Mouse (Mus musculus) MEL (cell line): ENCODE results near the gene Echdc3. TPM values are rescaled to one million over a fixed set of nuclear protein-coding genes. Genes with fewer than 3 reads are reported as not detected.

ENCODE experiments used
- DNase-seq: peaks from one replicate; pipeline ENCODE4 v3.0.0; 2011; ENCODE audit warnings: low read depth, low spot score
- H3K27ac ChIP-seq: 2 replicates; pipeline ENCODE4 v1.5.1; 2012; ENCODE audit warnings: low read depth, mild to moderate bottlenecking, control low read depth, low read length, moderate library complexity; ENCODE audit not compliant: control insufficient read depth
- H3K27me3 ChIP-seq, 2 experiments: fragments of 150-350 bp in 1 of 2; sonication (generic) in 1 of 2; 2 replicates each; pipeline ENCODE4 v1.6.1; 2012; ENCODE audit warnings: low read length in 2 of 2, mild to moderate bottlenecking in 2 of 2, improper control_type of control experiment in 1 of 2, moderate library complexity in 1 of 2; ENCODE audit not compliant: insufficient read depth in 2 of 2, control insufficient read depth in 1 of 2
- H3K36me3 ChIP-seq, 2 experiments: 2 replicates each; pipeline ENCODE4 v1.6.1; 2012 to 2014; ENCODE audit warnings: low read length in 2 of 2, improper control_type of control experiment in 1 of 2, inconsistent platforms in 1 of 2, mild to moderate bottlenecking in 1 of 2; ENCODE audit not compliant: insufficient read depth in 2 of 2, control insufficient read depth in 1 of 2
- H3K4me1 ChIP-seq, 2 experiments: fragments of 150-350 bp in 1 of 2; sonication (generic) in 1 of 2; 2 replicates each; pipeline ENCODE4 v1.6.1; 2012; ENCODE audit warnings: low read length in 2 of 2, improper control_type of control experiment in 1 of 2, mild to moderate bottlenecking in 1 of 2; ENCODE audit not compliant: insufficient read depth in 2 of 2, control insufficient read depth in 1 of 2
- H3K4me3 ChIP-seq, 2 experiments: fragments of 150-350 bp in 1 of 2; sonication (generic) in 1 of 2; 2 replicates each; pipeline ENCODE4 v1.5.1; 2012; ENCODE audit warnings: low read depth in 2 of 2, low read length in 2 of 2, mild to moderate bottlenecking in 2 of 2, moderate library complexity in 2 of 2, control low read depth in 1 of 2, improper control_type of control experiment in 1 of 2; ENCODE audit not compliant: control insufficient read depth in 1 of 2, insufficient read depth in 1 of 2
- H3K79me2 ChIP-seq: 2 replicates; pipeline ENCODE4 v1.6.1; 2012; ENCODE audit warnings: mild to moderate bottlenecking, low read length, moderate library complexity; ENCODE audit not compliant: control insufficient read depth, poor library complexity, insufficient read depth
- H3K9ac ChIP-seq: 2 replicates; pipeline ENCODE4 v1.6.1; 2012; ENCODE audit warnings: low read depth, mild to moderate bottlenecking, control low read depth, low read length, moderate library complexity; ENCODE audit not compliant: control insufficient read depth, poor library complexity, severe bottlenecking
- H3K9me3 ChIP-seq: fragments of 150-350 bp; sonication (generic); replicated peaks from 2 replicates; pipeline ENCODE4 v1.6.1; 2012; ENCODE audit warnings: mild to moderate bottlenecking, low read length, improper control_type of control experiment, moderate library complexity; ENCODE audit not compliant: insufficient read depth
- CHD2 ChIP-seq: IDR thresholded peaks from 2 replicates; pipeline ENCODE4 v1.6.1; 2011; ENCODE audit warnings: low read length, improper control_type of control experiment
- CTCF ChIP-seq, 3 experiments: IDR thresholded peaks in 2 of 3; conservative IDR thresholded peaks in 1 of 3; 2 replicates each; pipeline ENCODE4 v1.5.1; 2011 to 2012; ENCODE audit warnings: low read length in 3 of 3, low read depth in 2 of 3, mild to moderate bottlenecking in 2 of 3, improper control_type of control experiment in 1 of 3, inconsistent platforms in 1 of 3, mixed read lengths in 1 of 3, moderate library complexity in 1 of 3; ENCODE audit not compliant: control insufficient read depth in 1 of 3, insufficient read depth in 1 of 3, poor library complexity in 1 of 3, severe bottlenecking in 1 of 3
- E2F4 ChIP-seq: IDR thresholded peaks from 2 replicates; pipeline ENCODE4 v1.6.1; 2011; ENCODE audit warnings: low read depth, low read length, improper control_type of control experiment, borderline replicate concordance
- ELF1 ChIP-seq: IDR thresholded peaks from 2 replicates; pipeline ENCODE4 v1.6.1; 2014; ENCODE audit warnings: low read depth, mild to moderate bottlenecking, inconsistent platforms, low read length, improper control_type of control experiment, moderate library complexity
- EP300 ChIP-seq, 2 experiments: IDR thresholded peaks; 2 replicates each; pipeline ENCODE4 v1.6.1; 2011; ENCODE audit warnings: improper control_type of control experiment in 2 of 2, low read length in 2 of 2, low read depth in 1 of 2, mild to moderate bottlenecking in 1 of 2
- ETS1 ChIP-seq: IDR thresholded peaks from 2 replicates; pipeline ENCODE4 v1.6.1; 2012; ENCODE audit warnings: low read depth, mild to moderate bottlenecking, inconsistent platforms, low read length, improper control_type of control experiment, moderate library complexity
- KAT2A ChIP-seq: conservative IDR thresholded peaks from 2 replicates; pipeline ENCODE4 v1.6.1; 2012; ENCODE audit warnings: low read depth, low read length, improper control_type of control experiment, inconsistent platforms
- MAX ChIP-seq: IDR thresholded peaks from 2 replicates; pipeline ENCODE4 v1.6.1; 2011; ENCODE audit warnings: low read length, improper control_type of control experiment
- MYB ChIP-seq: IDR thresholded peaks from 2 replicates; pipeline ENCODE4 v1.6.1; 2011; ENCODE audit warnings: mild to moderate bottlenecking, low read depth, low read length, improper control_type of control experiment
- NELFE ChIP-seq: IDR thresholded peaks from 2 replicates; pipeline ENCODE4 v1.6.1; 2011; ENCODE audit warnings: low read depth, low read length, improper control_type of control experiment
- NRF1 ChIP-seq: IDR thresholded peaks from 2 replicates; pipeline ENCODE4 v1.6.1; 2014; ENCODE audit warnings: low read depth, mild to moderate bottlenecking, inconsistent platforms, low read length, improper control_type of control experiment, moderate library complexity; ENCODE audit not compliant: poor library complexity, insufficient read depth, severe bottlenecking
- POLR2A ChIP-seq, 2 experiments: IDR thresholded peaks; 2 replicates each; pipeline ENCODE4 v1.6.1; 2011 to 2012; ENCODE audit warnings: low read length in 2 of 2, mild to moderate bottlenecking in 2 of 2, control low read depth in 1 of 2, improper control_type of control experiment in 1 of 2, low read depth in 1 of 2, moderate library complexity in 1 of 2; ENCODE audit not compliant: control insufficient read depth in 1 of 2, insufficient read depth in 1 of 2, poor library complexity in 1 of 2
- POLR2AphosphoS2 ChIP-seq: IDR thresholded peaks from 2 replicates; pipeline ENCODE4 v1.6.1; 2011; ENCODE audit warnings: low read length, improper control_type of control experiment
- POLR2AphosphoS5 ChIP-seq: IDR thresholded peaks from 2 replicates; pipeline ENCODE4 v1.6.1; 2012; ENCODE audit warnings: low read depth, borderline replicate concordance, mild to moderate bottlenecking, inconsistent platforms, low read length, moderate library complexity, mixed read lengths
- TAL1 ChIP-seq: IDR thresholded peaks from 2 replicates; pipeline ENCODE4 v1.6.1; 2012; ENCODE audit warnings: mild to moderate bottlenecking, inconsistent platforms, low read length, moderate library complexity, mixed read lengths
- TCF12 ChIP-seq: IDR thresholded peaks from 2 replicates; pipeline ENCODE4 v1.6.1; 2014; ENCODE audit warnings: low read depth, mild to moderate bottlenecking, inconsistent platforms, low read length, improper control_type of control experiment, moderate library complexity
- UBTF ChIP-seq: IDR thresholded peaks from 2 replicates; pipeline ENCODE4 v1.6.1; 2012; ENCODE audit warnings: low read depth, mild to moderate bottlenecking, inconsistent platforms, low read length, improper control_type of control experiment, moderate library complexity, borderline replicate concordance; ENCODE audit not compliant: insufficient read depth
- USF1 ChIP-seq: IDR thresholded peaks from 2 replicates; pipeline ENCODE4 v1.6.1; 2014; ENCODE audit warnings: low read depth, mild to moderate bottlenecking, inconsistent platforms, low read length, improper control_type of control experiment, moderate library complexity
- USF2 ChIP-seq, 2 experiments: IDR thresholded peaks; 2 replicates each; pipeline ENCODE4 v1.6.1; 2011 to 2012; ENCODE audit warnings: improper control_type of control experiment in 2 of 2, low read length in 2 of 2, borderline replicate concordance in 1 of 2, inconsistent platforms in 1 of 2, low read depth in 1 of 2, mild to moderate bottlenecking in 1 of 2; ENCODE audit not compliant: insufficient read depth in 1 of 2
- ZC3H11A ChIP-seq: IDR thresholded peaks from 2 replicates; pipeline ENCODE4 v1.6.1; 2012; ENCODE audit warnings: low read depth, mild to moderate bottlenecking, inconsistent platforms, low read length, improper control_type of control experiment
- ZKSCAN1 ChIP-seq: IDR thresholded peaks from 2 replicates; pipeline ENCODE4 v1.6.1; 2012; ENCODE audit warnings: low read depth, mild to moderate bottlenecking, inconsistent platforms, low read length, improper control_type of control experiment, moderate library complexity
- ZMIZ1 ChIP-seq: IDR thresholded peaks from 2 replicates; pipeline ENCODE4 v1.6.1; 2012; ENCODE audit warnings: low read depth, mild to moderate bottlenecking, inconsistent platforms, low read length, improper control_type of control experiment, moderate library complexity
- ZNF384 ChIP-seq: IDR thresholded peaks from 2 replicates; pipeline ENCODE4 v1.6.1; 2012; ENCODE audit warnings: low read depth, mild to moderate bottlenecking, inconsistent platforms, low read length, improper control_type of control experiment
- polyA plus RNA-seq, 2 experiments: library from polyadenylated mRNA; stranded (reverse) in 1 of 2; unstranded in 1 of 2; fragments of >175 nt in 1 of 2; fragments of >200 nt in 1 of 2; gene quantifications; 2 replicates each; pipeline versions ENCODE4 v1.2.1 to v1.2.4; 2012; ENCODE audit warnings: low replicate concordance in 2 of 2, low read depth in 1 of 2; ENCODE audit not compliant: insufficient read length in 2 of 2, insufficient read depth in 1 of 2, missing spikeins in 1 of 2
- total RNA-seq: library from RNA; depleted of rRNA; stranded (reverse); fragments of 300-350 nt; gene quantifications from 2 replicates; pipeline ENCODE4 v1.2.3, GENCODE M21; 2012

Echdc3 gene
- total and polyA plus RNA-seq, 3 experiments = not detected

GRCm38 (mm10) chr2:6229597-6230290 is 16.9 kb upstream of the Echdc3 start:
- DNase-seq = no peak
- Histone ChIP-seq H3K27me3 (no peaks in the 10 kb centered on the region), H3K4me1 (peaks cover 0 to 7% of the 10 kb centered on the region in 2 experiments; a peak in 2 of 4 replicates), H3K9me3 (no peaks in the 10 kb centered on the region), H3K79me2 (no peaks in the 10 kb centered on the region), H3K27ac (no peak overlapping the region), H3K9ac (no peak overlapping the region), H3K4me3 (no peak overlapping the region), H3K36me3 (no peaks in the 10 kb centered on the region)
- TF ChIP-seq TAL1 (no peak), USF2 (IDR thresholded peaks at IDR 0.05; ENCODE audit: borderline replicate concordance in 1 of 2, insufficient read depth in 1 of 2, low read depth in 1 of 2, low read length in 2 of 2) (no peak), ELF1 (no peak), EP300 (IDR thresholded peaks at IDR 0.05; ENCODE audit: low read depth in 1 of 2, low read length in 2 of 2) (no peak), POLR2AphosphoS2 (no peak)

- Histone ChIP-seq H3K4me3 (no peak overlapping the region), H3K9ac (no peak overlapping the region), H3K4me1 (peaks cover 0 to 7% of the 10 kb centered on the region in 2 experiments; a peak in 2 of 4 replicates), H3K79me2 (no peaks in the 10 kb centered on the region)
- DNase-seq = no peak
- TF ChIP-seq NELFE (no peak), MYB (no peak), UBTF (no peak), ZMIZ1 (no peak), ZKSCAN1 (no peak), E2F4 (no peak), CHD2 (no peak), POLR2A (IDR thresholded peaks at IDR 0.05; ENCODE audit: control insufficient read depth in 1 of 2, insufficient read depth in 1 of 2, low read depth in 1 of 2, low read length in 2 of 2, poor library complexity in 1 of 2) (no peak), CTCF (IDR thresholded peaks at IDR 0.05 in 2 of 3, conservative IDR thresholded peaks at IDR 0.05 in 1 of 3; ENCODE audit: control insufficient read depth in 1 of 3, insufficient read depth in 1 of 3, low read depth in 2 of 3, low read length in 3 of 3, poor library complexity in 1 of 3, severe bottlenecking in 1 of 3) (no peak), USF1 (no peak), ELF1 (no peak), TCF12 (no peak), MAX (no peak), KAT2A (no peak), ZC3H11A (no peak), ZNF384 (no peak), NRF1 (no peak), TAL1 (no peak), ETS1 (no peak), POLR2AphosphoS5 (no peak)
- TF ChIP-seq, all 39 proteins: peak for 0
- Histone ChIP-seq H3K9me3 (no peaks in the 10 kb centered on the region), H3K36me3 (no peaks in the 10 kb centered on the region), H3K27ac (no peak overlapping the region), H3K27me3 (no peaks in the 10 kb centered on the region)
These were observed 14.2 kb upstream of the Echdc3 start for GRCm38 (mm10) chr2:6227059-6227445.
